Mouse (Mus musculus) left cerebral cortex, adult 2 months (tissue): ENCODE measurements around the gene Ccdc85c. TPM values are rescaled to one million over a fixed set of nuclear protein-coding genes. Genes with fewer than 3 reads are reported as not detected.

Source experiments
- DNase-seq, 2 experiments: peaks; one replicate each; pipeline ENCODE4 v3.0.0; 2021 to 2022; ENCODE audit warnings: low spot score in 2 of 2, mixed read lengths in 1 of 2; ENCODE audit errors: extremely low spot score in 1 of 2
- H3K27ac ChIP-seq: fragments of 200-600 bp; 2 replicates; pipeline ENCODE4 v1.8.1; 2022
- H3K4me3 ChIP-seq: fragments of 200-600 bp; 2 replicates; pipeline ENCODE4 v1.8.1; 2022
- CTCF ChIP-seq: fragments of 200-600 bp; IDR thresholded peaks from 2 replicates; pipeline ENCODE4 v1.8.1; 2022; ENCODE audit warnings: antibody characterized with exemption, mild to moderate bottlenecking, moderate library complexity
- intact Hi-C: fragments of 180-260 bp; cut with DNase I; formaldehyde crosslinking; loops from one replicate; pipeline ENCODE4 v1.15.1; 2025
- total RNA-seq, 2 experiments: library from RNA; stranded (reverse); gene quantifications; 2 replicates each; pipeline ENCODE4 v1.2.3; 2021

The Ccdc85c gene
- total RNA-seq, 2 experiments from 2014 or later, result 73.7 to 79.3 TPM

GRCm38 (mm10) chr12:108273466-108274312 lies 1.5 kb downstream of the Ccdc85c start:
- intact Hi-C loops, result no loop called here
- no peak for DNase-seq
- H3K4me3 ChIP-seq, result peak overlapping the region; percentile 75
- peak overlapping the region; percentile 40; the same call in 1 of the 2 replicates for H3K27ac ChIP-seq
- TF ChIP-seq CTCF, result no peak

DNA sequence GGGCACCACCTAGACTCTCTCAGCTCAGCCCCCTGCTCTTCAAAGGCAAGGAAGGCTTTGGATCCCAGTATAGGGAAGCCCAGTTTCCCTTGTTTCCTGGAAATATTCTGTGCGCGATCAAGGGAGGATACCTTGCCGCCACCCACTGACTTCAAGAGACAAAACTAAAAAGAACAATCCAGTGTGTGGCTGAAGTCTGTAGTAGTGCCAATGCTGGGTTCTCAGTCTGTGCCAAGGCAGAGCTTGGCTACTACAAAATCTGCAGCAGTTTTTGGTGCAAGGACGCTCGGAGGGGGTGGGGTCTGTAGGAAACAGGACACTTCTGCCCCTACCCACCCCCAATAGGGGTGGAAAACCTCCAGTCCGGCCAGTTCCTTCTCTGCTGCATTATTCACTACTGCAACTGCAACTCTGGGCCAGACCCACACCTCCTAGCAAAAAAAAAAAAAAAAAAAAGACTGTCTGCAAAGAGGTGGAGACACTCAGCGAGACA lies 3.0 kb downstream of the Ccdc85c start:
- no peak for TF ChIP-seq CTCF
- Histone ChIP-seq H3K27ac (no peak overlapping the region), H3K4me3 (no peak overlapping the region)
- DNase-seq, result no peak
- intact Hi-C loops, result no loop called here

DNA sequence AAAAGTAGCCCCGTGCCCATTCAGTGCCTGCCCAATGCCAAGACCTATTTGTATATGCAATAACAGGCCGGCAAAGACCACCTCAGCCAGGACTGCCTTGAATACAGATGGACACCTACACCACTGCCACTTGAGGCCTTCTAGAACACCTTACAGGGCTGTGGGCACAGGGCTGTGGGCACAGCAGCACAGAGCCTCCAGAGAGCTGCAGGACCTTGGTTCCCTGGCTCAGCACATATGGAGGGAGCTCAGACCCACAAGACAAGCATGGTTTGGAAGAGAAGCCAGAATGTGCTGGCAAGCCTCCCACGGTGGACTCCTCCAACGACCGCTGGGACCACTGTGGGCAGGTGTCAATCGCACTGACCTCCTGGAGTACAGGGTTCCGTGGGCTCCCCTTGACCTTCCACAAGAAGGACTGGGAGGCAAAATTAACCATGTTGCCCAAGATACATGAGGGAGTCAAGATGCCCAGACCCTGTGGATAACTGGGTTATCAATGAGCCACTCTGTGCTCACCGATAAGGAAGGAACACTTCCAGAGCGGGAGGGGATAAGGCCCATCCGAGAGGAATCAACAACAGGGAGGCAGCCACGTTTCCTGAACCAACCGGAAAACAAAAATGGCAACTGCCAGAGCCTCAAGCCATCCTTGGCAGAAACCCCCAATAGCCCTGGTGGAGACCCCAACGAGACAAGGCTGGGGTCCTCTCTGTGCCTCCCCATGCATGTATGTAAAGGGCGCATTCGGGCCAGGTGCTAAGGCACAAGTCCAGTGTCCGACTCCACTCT lies 3.7 kb downstream of the Ccdc85c start:
- no peak for DNase-seq
- no peak for TF ChIP-seq CTCF
- intact Hi-C loops, result loop anchor here (2.0 kb wide), 1 partner anchor 55 kb away; no protein-coding TSS in a partner anchor
- Histone ChIP-seq H3K27ac (no peak overlapping the region), H3K4me3 (no peak overlapping the region)

DNA sequence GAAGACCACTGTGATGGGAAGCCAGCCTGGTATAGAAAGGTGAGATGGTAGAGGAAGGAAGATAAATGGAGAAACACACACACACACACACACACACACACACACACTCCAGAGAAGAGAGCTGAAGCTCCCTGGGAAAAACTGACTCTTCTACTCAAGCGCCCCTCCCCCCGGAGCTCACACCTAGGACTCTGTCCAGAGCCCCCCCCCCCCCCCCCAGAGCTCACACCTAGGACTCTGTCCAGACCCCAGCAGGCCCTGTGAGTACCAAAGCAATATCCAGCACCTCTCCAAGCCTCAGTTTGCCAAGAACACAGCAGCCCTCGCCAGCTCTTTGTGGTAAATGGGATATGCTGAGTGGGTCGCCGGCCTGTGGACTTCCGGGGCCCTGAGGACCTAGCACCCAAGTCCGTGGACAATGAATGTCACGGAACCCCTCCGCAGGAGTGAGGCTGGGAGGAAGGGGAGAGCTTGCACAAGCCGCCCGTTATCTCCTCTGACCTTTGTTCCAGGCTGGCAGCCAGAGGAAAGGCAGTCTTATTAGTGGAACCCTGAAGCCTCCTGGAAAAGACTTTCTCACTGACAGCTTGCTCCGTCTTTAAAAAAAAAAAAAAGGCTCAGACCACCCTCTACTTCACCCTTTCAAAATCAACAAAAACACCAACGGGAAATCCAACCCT lies 4.8 kb downstream of the Ccdc85c start:
- no peak for TF ChIP-seq CTCF
- H3K27ac ChIP-seq, result no peak overlapping the region
- no peak for DNase-seq
- H3K4me3 ChIP-seq, result no peak overlapping the region
- intact Hi-C loops, result loop anchor here (2.0 kb wide), 1 partner anchor 54 kb away; no protein-coding TSS in a partner anchor

DNA sequence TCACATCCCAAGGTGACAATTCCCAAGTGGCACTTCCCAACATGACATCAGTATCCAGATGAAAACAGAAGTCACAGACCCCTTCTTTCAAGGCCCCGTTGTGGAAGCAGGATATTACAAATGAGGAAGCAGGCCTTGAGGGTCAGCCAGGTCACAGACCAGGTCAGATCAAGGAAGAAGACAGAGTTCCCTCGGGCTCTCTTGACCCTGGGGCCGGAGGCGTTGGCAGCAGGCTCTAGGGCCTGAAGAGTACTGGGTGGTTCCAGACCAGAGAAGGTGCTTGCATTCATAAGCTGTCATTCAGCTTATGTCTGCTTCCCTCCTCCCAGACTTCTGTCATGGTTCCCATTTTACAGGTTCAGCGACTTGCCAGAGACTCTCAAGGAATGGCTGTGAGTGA lies 5.5 kb downstream of the Ccdc85c start:
- intact Hi-C loops, result loop anchor here (2.0 kb wide), 1 partner anchor 53 kb away; no protein-coding TSS in a partner anchor
- H3K4me3 ChIP-seq, result no peak overlapping the region
- TF ChIP-seq CTCF, result no peak
- DNase-seq, result no peak
- no peak overlapping the region for H3K27ac ChIP-seq

DNA sequence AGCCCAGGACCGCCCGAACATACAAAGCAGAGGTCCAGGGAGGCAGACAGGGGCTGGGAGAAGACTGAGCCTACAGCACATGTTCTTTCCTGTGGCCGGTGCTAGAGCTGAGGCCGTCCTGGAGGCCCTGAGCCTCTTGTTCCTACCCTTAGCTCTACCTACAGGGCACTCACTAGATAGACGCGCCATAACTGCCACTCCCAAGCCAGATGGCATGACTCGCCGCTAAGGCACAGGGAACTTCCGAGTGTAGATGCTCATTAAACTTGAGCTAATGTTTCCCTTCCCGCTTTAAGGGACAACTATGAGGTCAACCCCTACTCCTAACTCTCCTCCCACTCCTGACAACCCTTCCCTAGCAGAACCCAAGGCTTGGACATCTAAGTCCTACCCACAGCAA lies 6.3 kb downstream of the Ccdc85c start:
- TF ChIP-seq CTCF, result no peak
- intact Hi-C loops, result no loop called here
- no peak for DNase-seq
- H3K27ac ChIP-seq, result no peak overlapping the region
- H3K4me3 ChIP-seq, result no peak overlapping the region

DNA sequence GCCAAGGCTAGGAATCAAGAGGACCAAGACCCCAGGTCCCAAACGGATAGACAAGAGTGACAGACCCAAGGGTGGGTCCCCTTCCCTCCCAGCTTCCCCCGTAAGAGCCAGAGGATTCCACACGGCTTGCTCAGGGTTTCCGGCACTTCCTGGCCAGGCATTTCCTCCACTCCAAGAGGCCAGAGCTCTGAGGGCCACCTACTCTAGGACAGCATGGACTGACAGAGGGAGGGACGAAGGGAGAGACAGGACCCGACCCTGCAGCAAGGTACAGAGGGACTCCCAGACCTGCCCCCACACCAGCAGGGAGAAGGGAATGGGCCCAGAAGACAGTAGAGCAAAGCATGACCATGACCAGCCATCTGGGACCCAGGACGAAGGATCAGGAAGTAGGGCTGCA lies 7.6 kb downstream of the Ccdc85c start:
- Histone ChIP-seq H3K27ac (no peak overlapping the region), H3K4me3 (no peak overlapping the region)
- intact Hi-C loops, result no loop called here
- DNase-seq, result no peak
- TF ChIP-seq CTCF, result no peak

DNA sequence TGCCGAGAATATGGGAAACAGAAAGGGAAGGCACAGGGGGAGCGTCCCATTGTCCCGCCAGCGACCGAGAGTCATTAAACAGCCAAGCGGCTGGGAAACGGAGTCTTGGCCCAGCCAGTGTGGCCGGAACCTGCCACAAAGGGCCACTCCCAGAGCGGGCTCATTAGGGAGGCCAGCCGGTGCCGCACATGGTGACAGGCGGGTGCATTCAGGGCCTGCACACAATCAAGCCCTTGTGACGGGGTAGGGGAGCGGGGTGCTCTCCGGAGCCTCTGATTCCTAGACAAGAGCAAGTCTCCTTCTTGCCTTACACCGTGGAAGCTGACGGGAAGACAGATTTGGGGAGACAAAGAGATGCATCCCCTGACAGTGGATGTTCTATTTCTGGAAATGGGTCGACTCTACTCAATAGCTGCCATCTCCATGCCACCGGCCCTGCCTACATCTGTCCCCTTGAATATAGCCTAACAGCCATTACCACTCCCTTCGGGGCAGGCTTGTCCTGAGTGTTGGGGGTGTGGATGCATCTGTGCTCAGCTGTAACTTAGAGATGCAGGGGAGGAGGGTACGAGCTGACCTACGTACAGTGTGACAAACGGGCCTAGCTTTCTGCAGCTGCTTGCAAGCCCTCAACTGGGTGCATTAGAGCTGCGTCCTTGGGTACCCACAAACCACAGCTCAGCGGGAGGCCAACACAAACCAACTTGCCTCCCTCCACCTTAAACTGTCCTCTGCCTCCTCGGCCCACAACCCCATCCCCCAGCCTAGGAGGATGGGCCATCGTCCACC lies 9.2 kb downstream of the Ccdc85c start:
- Histone ChIP-seq H3K27ac (peak overlapping the region; percentile 57; the same call in 1 of the 2 replicates), H3K4me3 (no peak overlapping the region)
- no peak for TF ChIP-seq CTCF
- peak in 1 of 2 experiments; percentile 41 for DNase-seq
- intact Hi-C loops, result no loop called here

DNA sequence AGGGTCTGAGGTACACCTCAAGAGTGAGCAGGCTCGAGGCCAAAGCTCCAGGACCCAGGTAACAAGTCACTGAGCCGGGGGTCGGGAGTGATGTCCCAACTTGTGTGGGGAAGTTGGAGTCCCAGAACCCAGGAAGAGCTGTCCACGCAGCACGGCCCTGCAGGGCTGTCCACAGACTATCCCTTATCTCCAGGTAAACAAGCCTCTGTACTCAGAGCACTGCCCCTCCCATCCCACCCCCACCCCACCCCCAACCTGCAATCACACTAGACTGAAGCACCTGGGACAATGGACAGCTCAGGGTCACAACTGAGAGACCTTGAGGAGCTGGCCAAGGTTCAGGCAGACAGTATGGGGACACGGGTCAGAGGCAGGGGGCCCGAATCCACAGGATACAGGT lies 10.3 kb downstream of the Ccdc85c start:
- TF ChIP-seq CTCF, result no peak
- Histone ChIP-seq H3K27ac (no peak overlapping the region), H3K4me3 (no peak overlapping the region)
- intact Hi-C loops, result no loop called here
- no peak for DNase-seq

GRCm38 (mm10) chr12:108260950-108261349 lies 14.3 kb downstream of the Ccdc85c start:
- intact Hi-C loops, result no loop called here
- H3K4me3 ChIP-seq, result no peak overlapping the region
- TF ChIP-seq CTCF, result no peak
- no peak overlapping the region for H3K27ac ChIP-seq
- DNase-seq, result no peak
